Mouse (Mus musculus) MEL-GATA-1-ER (cell line): Measurements from ENCODE around the gene Ankrd23.
"Not testable (repeated sequence)": the region's sequence is repeated elsewhere in the genome, so short reads cannot be mapped to it uniquely, and the experiment has no call there.

Experiments
- DNase-seq: peaks from one replicate; pipeline ENCODE4 v3.0.0-alpha.2; 2012; ENCODE audit warnings: low read depth; ENCODE audit errors: extremely low read depth

Ankrd23 gene

GRCm38 (mm10) chr1:36536783-36537182, at the start of gene Ankrd23:
TSS of gene Ankrd23 (minus strand) at chr1:36536883.
- DNase-seq = not testable (repeated sequence)

GRCm38 (mm10) chr1:36586288-36586687, 49.6 kb upstream of the Ankrd23 start:
- no peak for DNase-seq

GRCm38 (mm10) chr1:36583408-36584116, 46.9 kb upstream of the Ankrd23 start:
- no peak for DNase-seq

- no peak for DNase-seq
Observed at GRCm38 (mm10) chr1:36582211-36582610, 45.5 kb upstream of the Ankrd23 start.

- no peak for DNase-seq
Observed at GRCm38 (mm10) chr1:36581260-36581659, 44.6 kb upstream of the Ankrd23 start.

- peak; percentile 41 for DNase-seq
Observed at GRCm38 (mm10) chr1:36580384-36581207, 43.9 kb upstream of the Ankrd23 start.

- DNase-seq = no peak
Observed at GRCm38 (mm10) chr1:36579974-36580383, 43.3 kb upstream of the Ankrd23 start.

- no peak for DNase-seq
Observed at GRCm38 (mm10) chr1:36576991-36577675, 40.5 kb upstream of the Ankrd23 start.

- DNase-seq = no peak
Observed at GRCm38 (mm10) chr1:36575347-36575746, 38.7 kb upstream of the Ankrd23 start.

- DNase-seq = no peak
Observed at GRCm38 (mm10) chr1:36574196-36574955, 37.7 kb upstream of the Ankrd23 start.

- no peak for DNase-seq
Observed at GRCm38 (mm10) chr1:36573524-36573923, 36.8 kb upstream of the Ankrd23 start.

GRCm38 (mm10) chr1:36572709-36573108, 36.0 kb upstream of the Ankrd23 start:
- no peak for DNase-seq

GRCm38 (mm10) chr1:36572140-36572700, 35.5 kb upstream of the Ankrd23 start:
- DNase-seq = no peak

GRCm38 (mm10) chr1:36571627-36572026, 34.9 kb upstream of the Ankrd23 start:
- DNase-seq = no peak

- no peak for DNase-seq
Observed at GRCm38 (mm10) chr1:36570320-36570719, 33.6 kb upstream of the Ankrd23 start.

- DNase-seq = no peak
Observed at GRCm38 (mm10) chr1:36569694-36570276, 33.1 kb upstream of the Ankrd23 start.

GRCm38 (mm10) chr1:36568776-36569175, 32.1 kb upstream of the Ankrd23 start:
- DNase-seq = no peak

GRCm38 (mm10) chr1:36567818-36568603, 31.3 kb upstream of the Ankrd23 start:
- no peak for DNase-seq

- DNase-seq = no peak
Observed at GRCm38 (mm10) chr1:36566425-36566824, 29.7 kb upstream of the Ankrd23 start.

- DNase-seq = no peak
Observed at GRCm38 (mm10) chr1:36564101-36564500, 27.4 kb upstream of the Ankrd23 start.
